8 mouse cellular contexts compared by ENCODE assay signal in genomic region chr1:168432232-168432280, GRCm38 (mm10). TPM values are rescaled to one million over a fixed set of nuclear protein-coding genes. Genes with fewer than 3 reads are reported as not detected.
DNase-seq lines count a peak whose midpoint lies in the region; ATAC-seq and TF ChIP-seq lines count a peak whose summit lies in the region.
"Not testable (repeated sequence)": the region's sequence is repeated elsewhere in the genome, so short reads cannot be mapped to it uniquely, and the experiment has no call there.

TSS of gene Pbx1 (minus strand) at chr1:168432270.

- H3K27ac ChIP-seq in embryonic fibroblast, embryonic 13.5 days (ENCODE audit: insufficient read depth, low read length): peak within 1 kb of the TSS; percentile 97
- peak within 1 kb of the TSS; percentile 98 for H3K27ac ChIP-seq in limb, embryonic 12.5 days
- peak within 1 kb of the TSS; percentile 73 for H3K27ac ChIP-seq in small intestine, adult 2 months (ENCODE audit: insufficient read depth, low read depth, low read length)

- not testable (repeated sequence) for TF ChIP-seq CTCF in embryonic fibroblast, embryonic 13.5 days (IDR thresholded peaks at IDR 0.05; ENCODE audit: borderline replicate concordance, insufficient read depth, low read length); small intestine, adult 2 months (IDR thresholded peaks at IDR 0.05; ENCODE audit: extremely low read depth, insufficient read length, insufficient replicate concordance, low read depth, low read length)

- H3K4me3 ChIP-seq in embryonic fibroblast, embryonic 13.5 days (ENCODE audit: insufficient read depth, low read length): peak within 1 kb of the TSS; percentile 99
- H3K4me3 ChIP-seq in limb, embryonic 12.5 days (replicated peaks): peak within 1 kb of the TSS; percentile 80
- peak within 1 kb of the TSS; percentile 74 for H3K4me3 ChIP-seq in small intestine, adult 2 months (ENCODE audit: low read depth, low read length)

- H3K9ac ChIP-seq in limb, embryonic 12.5 days (replicated peaks): peak within 1 kb of the TSS; percentile 90

- TF ChIP-seq POLR2A in embryonic fibroblast, embryonic 13.5 days (IDR thresholded peaks at IDR 0.05; ENCODE audit: low read depth, low read length); small intestine, adult 2 months (IDR thresholded peaks at IDR 0.05; ENCODE audit: low read depth, low read length): not testable (repeated sequence)

- not testable (repeated sequence) for DNase-seq in adrenal gland, postnatal 10 days; gastrocnemius, postnatal 4 days (ENCODE audit: low spot score in 2 of 2); large intestine, adult 2 months (ENCODE audit: low read depth, low spot score)

- not testable (repeated sequence) for H3K9me3 ChIP-seq in limb, embryonic 12.5 days

- not testable (repeated sequence) for H3K4me1 ChIP-seq in embryonic fibroblast, embryonic 13.5 days (ENCODE audit: control insufficient read depth, insufficient read depth, low read length); small intestine, adult 2 months (ENCODE audit: control insufficient read depth, insufficient read depth, insufficient read length, low read length)
- peaks cover 21% of the 10 kb centered on the region for H3K4me1 ChIP-seq in limb, embryonic 12.5 days (replicated peaks)

- not testable (repeated sequence) for H3K27me3 ChIP-seq in limb, embryonic 12.5 days; small intestine, adult 2 months (ENCODE audit: control insufficient read depth, insufficient read depth, low read length)

- peak within 1 kb of the TSS; percentile 67 for H3K4me2 ChIP-seq in limb, embryonic 12.5 days

- ATAC-seq in hematopoietic stem cell, adult 5-6 weeks (replicated peaks in 1 of 2; ENCODE audit: insufficient read depth in 1 of 2, low FRiP score in 2 of 2, low TSS enrichment in 1 of 2, low read depth in 1 of 2, poor library complexity in 2 of 2, severe bottlenecking in 2 of 2); limb, embryonic 12.5 days (ENCODE audit: insufficient number of reproducible peaks, insufficient read depth, low FRiP score, low TSS enrichment, low read depth); megakaryocyte, adult 5-6 weeks (ENCODE audit: poor library complexity, severe bottlenecking): not testable (repeated sequence)

- not testable (repeated sequence) for H3K36me3 ChIP-seq in limb, embryonic 12.5 days; small intestine, adult 2 months (ENCODE audit: control insufficient read depth, insufficient read depth, low read length)

RNA-seq across cellular contexts. Expression of gene Pbx1, which starts in this region (rescaled TPM):
- 100 to 1,000 TPM; 117 to 131 TPM for total RNA-seq in adrenal gland, postnatal 10 days (2021)
- polyA plus RNA-seq in embryonic fibroblast, embryonic 13.5 days (2011; ENCODE audit: insufficient read length, low read depth, missing spikeins): 108 and 117 TPM in 2 replicates
- total RNA-seq in gastrocnemius, postnatal 4 days (2021): 10 to 100 TPM; 44.6 to 50.6 TPM
- total RNA-seq in hematopoietic stem cell, adult 5-6 weeks (2017): 35.1 and 44.5 TPM in 2 replicates
- polyA plus RNA-seq in large intestine, adult 2 months (2012; rRNA removed): 11.1 and 15.5 TPM in 2 replicates
- polyA plus RNA-seq in limb, embryonic 12.5 days (2016; fragmentation: Nextera tagmentation; extraction: Ambion mirVana): 30.9 and 32.9 TPM in 2 replicates
- total RNA-seq in megakaryocyte, adult 5-6 weeks (2015): 11.6 and 14.0 TPM in 2 replicates
- 11.2 and 17.6 TPM in 2 replicates for total RNA-seq in megakaryocyte, adult 5-6 weeks (2017)
- polyA plus RNA-seq in small intestine, adult 2 months (2012; rRNA removed): 5.7 and 11.0 TPM in 2 replicates
